Mouse (Mus musculus): ENCODE data around the gene Eif3c. TPM values are rescaled to one million over a fixed set of nuclear protein-coding genes. Genes with fewer than 3 reads are reported as not detected.

The Eif3c gene
- polyA plus RNA-seq, 1 experiment from 2014 or later, result 182 TPM

- no peak overlapping the region for H3K9ac ChIP-seq (ENCODE audit: low read length)
- 88% methylated on average over 6 of the region's 6 CpGs for WGBS
- H3K27me3 ChIP-seq (replicated peaks; ENCODE audit: control insufficient read depth, insufficient read depth, low read length), result no peaks in the 10 kb centered on the region
- ATAC-seq (no peak), DNase-seq (ENCODE audit: low spot score) (no peak)
- no peak overlapping the region for H3K4me3 ChIP-seq (ENCODE audit: low read depth, low read length)
- H3K27ac ChIP-seq (ENCODE audit: low read depth, low read length), result no peak overlapping the region
- H3K4me1 ChIP-seq (ENCODE audit: control insufficient read depth, insufficient read depth, low read length), result peaks cover 4% of the 10 kb centered on the region; the same call in 1 of the 2 replicates
- H3K36me3 ChIP-seq (ENCODE audit: control insufficient read depth, insufficient read depth, low read length), result peaks cover 11% of the 10 kb centered on the region
- H3K4me2 ChIP-seq (ENCODE audit: low read length), result no peak overlapping the region
- H3K9me3 ChIP-seq (replicated peaks; ENCODE audit: control insufficient read depth, low read length), result no peaks in the 10 kb centered on the region
Measured at GRCm38 (mm10) chr7:126581661-126582060, 15.4 kb upstream of the Eif3c start.

GRCm38 (mm10) chr7:126579172-126579571, 13.0 kb upstream of the Eif3c start:
- Histone ChIP-seq H3K4me1 (ENCODE audit: control insufficient read depth, insufficient read depth, low read length) (peaks cover 4% of the 10 kb centered on the region; the same call in 1 of the 2 replicates), H3K4me3 (ENCODE audit: low read depth, low read length) (no peak overlapping the region), H3K27me3 (replicated peaks; ENCODE audit: control insufficient read depth, insufficient read depth, low read length) (no peaks in the 10 kb centered on the region), H3K9me3 (replicated peaks; ENCODE audit: control insufficient read depth, low read length) (no peaks in the 10 kb centered on the region), H3K9ac (ENCODE audit: low read length) (no peak overlapping the region), H3K4me2 (ENCODE audit: low read length) (no peak overlapping the region), H3K27ac (ENCODE audit: low read depth, low read length) (no peak overlapping the region), H3K36me3 (ENCODE audit: control insufficient read depth, insufficient read depth, low read length) (peaks cover 18% of the 10 kb centered on the region)
- DNase-seq (ENCODE audit: low spot score), result peak; percentile 16
- no peak for ATAC-seq
- 62% methylated on average over 8 of the region's 8 CpGs for WGBS

GRCm38 (mm10) chr7:126576946-126577345, 10.7 kb upstream of the Eif3c start:
- no peak overlapping the region for H3K9ac ChIP-seq (ENCODE audit: low read length)
- no peak for ATAC-seq
- H3K9me3 ChIP-seq (replicated peaks; ENCODE audit: control insufficient read depth, low read length), result no peaks in the 10 kb centered on the region
- no peak overlapping the region for H3K4me3 ChIP-seq (ENCODE audit: low read depth, low read length)
- H3K27me3 ChIP-seq (replicated peaks; ENCODE audit: control insufficient read depth, insufficient read depth, low read length), result no peaks in the 10 kb centered on the region
- no peak overlapping the region for H3K4me2 ChIP-seq (ENCODE audit: low read length)
- no peaks in the 10 kb centered on the region for H3K4me1 ChIP-seq (ENCODE audit: control insufficient read depth, insufficient read depth, low read length)
- peaks cover 28% of the 10 kb centered on the region for H3K36me3 ChIP-seq (ENCODE audit: control insufficient read depth, insufficient read depth, low read length)
- no peak overlapping the region for H3K27ac ChIP-seq (ENCODE audit: low read depth, low read length)
- 52% methylated on average over 8 of the region's 8 CpGs for WGBS
- peak; percentile 55 for DNase-seq (ENCODE audit: low spot score)

- Histone ChIP-seq H3K27me3 (replicated peaks; ENCODE audit: control insufficient read depth, insufficient read depth, low read length) (no peaks in the 10 kb centered on the region), H3K27ac (ENCODE audit: low read depth, low read length) (peak overlapping the region; percentile 45; the same call in 1 of the 2 replicates), H3K4me2 (ENCODE audit: low read length) (peak overlapping the region; percentile 85), H3K4me1 (ENCODE audit: control insufficient read depth, insufficient read depth, low read length) (peaks cover 5% of the 10 kb centered on the region; the same call in 1 of the 2 replicates), H3K36me3 (ENCODE audit: control insufficient read depth, insufficient read depth, low read length) (peaks cover 40% of the 10 kb centered on the region), H3K4me3 (ENCODE audit: low read depth, low read length) (peak overlapping the region; percentile 93), H3K9ac (ENCODE audit: low read length) (peak overlapping the region; percentile 84), H3K9me3 (replicated peaks; ENCODE audit: control insufficient read depth, low read length) (no peaks in the 10 kb centered on the region)
- no peak for DNase-seq (ENCODE audit: low spot score)
- WGBS, result under 1% methylated on average over 27 of the region's 28 CpGs
- ATAC-seq, result no peak
Measured at GRCm38 (mm10) chr7:126565693-126566092, 518 bp downstream of the Eif3c start.

GRCm38 (mm10) chr7:126556635-126557034, 9.6 kb downstream of the Eif3c start:
- no peak overlapping the region for H3K4me3 ChIP-seq (ENCODE audit: low read depth, low read length)
- no peak overlapping the region for H3K27ac ChIP-seq (ENCODE audit: low read depth, low read length)
- no peak overlapping the region for H3K9ac ChIP-seq (ENCODE audit: low read length)
- 97% methylated on average over 5 of the region's 5 CpGs for WGBS
- no peak for DNase-seq (ENCODE audit: low spot score)
- H3K4me2 ChIP-seq (ENCODE audit: low read length), result no peak overlapping the region
- H3K27me3 ChIP-seq (replicated peaks; ENCODE audit: control insufficient read depth, insufficient read depth, low read length), result no peaks in the 10 kb centered on the region
- ATAC-seq, result no peak
- no peaks in the 10 kb centered on the region for H3K9me3 ChIP-seq (replicated peaks; ENCODE audit: control insufficient read depth, low read length)
- no peaks in the 10 kb centered on the region for H3K4me1 ChIP-seq (ENCODE audit: control insufficient read depth, insufficient read depth, low read length)
- peaks cover 92% of the 10 kb centered on the region for H3K36me3 ChIP-seq (ENCODE audit: control insufficient read depth, insufficient read depth, low read length)

GRCm38 (mm10) chr7:126554796-126555195, 11.4 kb downstream of the Eif3c start:
- Histone ChIP-seq H3K4me1 (ENCODE audit: control insufficient read depth, insufficient read depth, low read length) (no peaks in the 10 kb centered on the region), H3K9ac (ENCODE audit: low read length) (no peak overlapping the region), H3K4me3 (ENCODE audit: low read depth, low read length) (no peak overlapping the region), H3K27me3 (replicated peaks; ENCODE audit: control insufficient read depth, insufficient read depth, low read length) (no peaks in the 10 kb centered on the region), H3K9me3 (replicated peaks; ENCODE audit: control insufficient read depth, low read length) (no peaks in the 10 kb centered on the region), H3K4me2 (ENCODE audit: low read length) (no peak overlapping the region), H3K27ac (ENCODE audit: low read depth, low read length) (no peak overlapping the region), H3K36me3 (ENCODE audit: control insufficient read depth, insufficient read depth, low read length) (peaks cover 95% of the 10 kb centered on the region)
- WGBS, result 95% methylated on average over 1 of the region's 1 CpGs
- ATAC-seq (no peak), DNase-seq (ENCODE audit: low spot score) (no peak)

GRCm38 (mm10) chr7:126545631-126546030, 20.6 kb downstream of the Eif3c start:
- 95% methylated on average over 2 of the region's 2 CpGs for WGBS

GRCm38 (mm10) chr7:126541661-126542060, 24.6 kb downstream of the Eif3c start:
- Histone ChIP-seq H3K4me3 (ENCODE audit: low read depth, low read length) (no peak overlapping the region), H3K27me3 (replicated peaks; ENCODE audit: control insufficient read depth, insufficient read depth, low read length) (no peaks in the 10 kb centered on the region), H3K36me3 (ENCODE audit: control insufficient read depth, insufficient read depth, low read length) (peaks cover 25% of the 10 kb centered on the region), H3K9ac (ENCODE audit: low read length) (no peak overlapping the region), H3K4me2 (ENCODE audit: low read length) (no peak overlapping the region), H3K27ac (ENCODE audit: low read depth, low read length) (no peak overlapping the region), H3K9me3 (replicated peaks; ENCODE audit: control insufficient read depth, low read length) (no peaks in the 10 kb centered on the region), H3K4me1 (ENCODE audit: control insufficient read depth, insufficient read depth, low read length) (no peaks in the 10 kb centered on the region)
- DNase-seq (ENCODE audit: low spot score) (no peak), ATAC-seq (no peak)
- 83% methylated on average over 1 of the region's 1 CpGs for WGBS

More at GRCm38 (mm10) chr7:126545631-126546030, 20.6 kb downstream of the Eif3c start:
- Histone ChIP-seq H3K9ac (ENCODE audit: low read length) (no peak overlapping the region), H3K27me3 (replicated peaks; ENCODE audit: control insufficient read depth, insufficient read depth, low read length) (no peaks in the 10 kb centered on the region), H3K27ac (ENCODE audit: low read depth, low read length) (no peak overlapping the region), H3K36me3 (ENCODE audit: control insufficient read depth, insufficient read depth, low read length) (peaks cover 65% of the 10 kb centered on the region), H3K9me3 (replicated peaks; ENCODE audit: control insufficient read depth, low read length) (no peaks in the 10 kb centered on the region), H3K4me1 (ENCODE audit: control insufficient read depth, insufficient read depth, low read length) (no peaks in the 10 kb centered on the region), H3K4me2 (ENCODE audit: low read length) (no peak overlapping the region), H3K4me3 (ENCODE audit: low read depth, low read length) (no peak overlapping the region)
- ATAC-seq (no peak), DNase-seq (ENCODE audit: low spot score) (no peak)

GRCm38 (mm10) chr7:126537820-126538585, 28.2 kb downstream of the Eif3c start:
- Histone ChIP-seq H3K27me3 (replicated peaks; ENCODE audit: control insufficient read depth, insufficient read depth, low read length) (no peaks in the 10 kb centered on the region; the same call in 1 of the 2 replicates), H3K9ac (ENCODE audit: low read length) (no peak overlapping the region), H3K4me2 (ENCODE audit: low read length) (no peak overlapping the region), H3K4me1 (ENCODE audit: control insufficient read depth, insufficient read depth, low read length) (no peaks in the 10 kb centered on the region), H3K27ac (ENCODE audit: low read depth, low read length) (no peak overlapping the region), H3K36me3 (ENCODE audit: control insufficient read depth, insufficient read depth, low read length) (no peaks in the 10 kb centered on the region), H3K4me3 (ENCODE audit: low read depth, low read length) (no peak overlapping the region), H3K9me3 (replicated peaks; ENCODE audit: control insufficient read depth, low read length) (no peaks in the 10 kb centered on the region)
- no peak for ATAC-seq
- 69% methylated on average over 5 of the region's 5 CpGs for WGBS
- peak; percentile 36 for DNase-seq (ENCODE audit: low spot score)

Data from forebrain, embryonic 14.5 days (tissue).